Mouse (Mus musculus) embryonic fibroblast, embryonic 13.5 days (primary cell): Measurements from ENCODE around the gene Lamtor2.

Experiments used
- CTCF ChIP-seq: IDR thresholded peaks from 2 replicates; pipeline ENCODE4 v1.5.1; 2011; ENCODE audit warnings: mild to moderate bottlenecking, control low read depth, low read length, moderate library complexity, borderline replicate concordance; ENCODE audit not compliant: insufficient read depth
- POLR2A ChIP-seq: IDR thresholded peaks from 2 replicates; pipeline ENCODE4 v1.6.1; 2011; ENCODE audit warnings: low read depth, mild to moderate bottlenecking, control low read depth, low read length, moderate library complexity

DNA sequence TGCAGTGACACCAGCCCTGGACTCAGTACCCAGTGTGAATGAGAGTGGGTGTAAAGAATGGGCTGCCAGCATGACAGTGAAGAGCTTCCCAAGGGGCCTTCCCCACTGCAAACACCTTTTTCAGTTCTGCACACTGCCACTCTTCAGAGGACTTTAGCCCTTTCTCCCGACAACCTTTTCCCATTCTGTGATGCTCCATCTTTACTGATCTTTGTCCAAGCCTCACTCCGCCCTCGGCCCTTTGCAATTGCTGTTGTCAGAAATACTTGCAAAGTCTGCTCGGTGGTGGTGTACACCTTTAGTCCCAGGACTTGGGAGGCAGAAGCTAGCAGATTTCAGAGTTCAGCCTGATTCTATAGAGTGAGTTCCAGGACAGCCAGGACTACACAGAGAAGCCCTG lies 1.3 kb downstream of the Lamtor2 start:
- no peak for TF ChIP-seq CTCF
- no peak for TF ChIP-seq POLR2A
